Mouse (Mus musculus): ENCODE measurements around the gene Card14.
A peak's percentile ranks its signal among the peaks of the same experiment; 100 is the strongest.
"Not testable (repeated sequence)": the region's sequence is repeated elsewhere in the genome, so short reads cannot be mapped to it uniquely, and the experiment has no call there.

The Card14 gene

GRCm38 (mm10) chr11:119355443-119356385, 48.1 kb downstream of the Card14 start, which contains the start of the genes Sgsh and Slc26a11:
Gene Sgsh, minus strand, starts transcription at chr11:119355536.
Gene Slc26a11, plus strand, starts transcription at chr11:119355557.
- DNase-seq (ENCODE audit: inconsistent ontology term) = peak; percentile 89

GRCm38 (mm10) chr11:119359089-119359488, 51.5 kb downstream of the Card14 start:
- no peak for DNase-seq (ENCODE audit: inconsistent ontology term)

GRCm38 (mm10) chr11:119362769-119363533, 55.4 kb downstream of the Card14 start:
- DNase-seq (ENCODE audit: inconsistent ontology term) = peak; percentile 12

- peak; percentile 61 for DNase-seq (ENCODE audit: inconsistent ontology term)
These were observed 56.1 kb downstream of the Card14 start for GRCm38 (mm10) chr11:119363534-119364145.

GRCm38 (mm10) chr11:119375425-119375824, 67.9 kb downstream of the Card14 start:
- no peak for DNase-seq (ENCODE audit: inconsistent ontology term)

GRCm38 (mm10) chr11:119377326-119377725, 69.8 kb downstream of the Card14 start:
- DNase-seq (ENCODE audit: inconsistent ontology term) = no peak

- no peak for DNase-seq (ENCODE audit: inconsistent ontology term)
These were observed 71.0 kb downstream of the Card14 start for GRCm38 (mm10) chr11:119378551-119378950.

GRCm38 (mm10) chr11:119381631-119382337, 74.2 kb downstream of the Card14 start:
- DNase-seq (ENCODE audit: inconsistent ontology term) = no peak

- DNase-seq (ENCODE audit: inconsistent ontology term) = no peak
These were observed 74.8 kb downstream of the Card14 start for GRCm38 (mm10) chr11:119382338-119382850.

- DNase-seq (ENCODE audit: inconsistent ontology term) = no peak
These were observed 77.3 kb downstream of the Card14 start for GRCm38 (mm10) chr11:119384904-119385303.

- no peak for DNase-seq (ENCODE audit: inconsistent ontology term)
These were observed 78.7 kb downstream of the Card14 start for GRCm38 (mm10) chr11:119386306-119386705.

GRCm38 (mm10) chr11:119387273-119387672, 79.7 kb downstream of the Card14 start:
- not testable (repeated sequence) for DNase-seq (ENCODE audit: inconsistent ontology term)

- peak; percentile 94 for DNase-seq (ENCODE audit: inconsistent ontology term)
These were observed 82.3 kb downstream of the Card14 start for GRCm38 (mm10) chr11:119389851-119390270.

- peak; percentile 85 for DNase-seq (ENCODE audit: inconsistent ontology term)
These were observed 83.0 kb downstream of the Card14 start for GRCm38 (mm10) chr11:119390271-119391231.

GRCm38 (mm10) chr11:119391386-119392000, 83.9 kb downstream of the Card14 start:
- DNase-seq (ENCODE audit: inconsistent ontology term) = peak; percentile 22

GRCm38 (mm10) chr11:119392001-119392614, 84.5 kb downstream of the Card14 start:
- DNase-seq (ENCODE audit: inconsistent ontology term) = peak; percentile 33

GRCm38 (mm10) chr11:119392800-119393482, 85.4 kb downstream of the Card14 start, which contains the start of gene Rnf213:
Gene Rnf213, plus strand, starts transcription at chr11:119393100.
- DNase-seq (ENCODE audit: inconsistent ontology term) = peak; percentile 76

GRCm38 (mm10) chr11:119393483-119393804, 85.9 kb downstream of the Card14 start:
- no peak for DNase-seq (ENCODE audit: inconsistent ontology term)

Measured in Muller cell, postnatal 12 days (primary cell).